Comparison of ENCODE assay signal across 16 mouse cellular contexts in the genomic region with DNA sequence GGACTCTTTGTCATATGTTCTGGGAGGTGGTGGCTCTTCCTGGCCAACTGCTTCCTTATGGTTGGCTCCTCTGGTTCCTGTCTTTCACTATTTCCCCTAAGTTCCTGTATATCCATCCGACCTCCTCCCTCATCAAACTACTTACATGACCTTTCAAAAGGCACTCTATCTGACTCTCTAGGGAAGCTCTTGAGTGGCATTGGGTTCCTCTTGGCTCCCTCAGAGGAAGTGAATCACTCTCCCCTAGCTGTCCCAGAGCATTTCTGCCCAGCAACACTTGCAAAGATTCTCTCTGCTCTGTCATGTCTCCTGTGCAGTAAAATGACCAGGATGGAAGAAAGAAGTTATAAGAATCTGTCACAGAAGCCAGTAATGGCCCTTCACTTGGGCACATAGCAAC.
DNase-seq lines count a peak whose midpoint lies in the region; ATAC-seq and TF ChIP-seq lines count a peak whose summit lies in the region.
"Had no signal": no experiment of that assay in that cellular context is flagged by ENCODE, and none has a peak within 500 bp of the region (broad histone marks: within the 10 kb centered on the region; RNA-seq: fewer than 3 reads in every experiment).

No protein-coding gene starts in this region.

- ATAC-seq in forebrain, embryonic 14.5 days = no peak
- no peak for ATAC-seq in forebrain, embryonic 11.5 days (replicated peaks; ENCODE audit: low FRiP score)
- ATAC-seq in liver, embryonic 15.5 days (ENCODE audit: insufficient read depth) = no peak
- no peak for ATAC-seq in liver, postnatal 0 days
- ATAC-seq in midbrain, embryonic 16.5 days = no peak

- no peak for TF ChIP-seq EP300 in liver, postnatal 0 days (IDR thresholded peaks at IDR 0.05; ENCODE audit: low read depth)

- H3K9me3 ChIP-seq in forebrain, embryonic 14.5 days (replicated peaks; ENCODE audit: control insufficient read depth, low read length) = no peaks in the 10 kb centered on the region
- no peaks in the 10 kb centered on the region for H3K9me3 ChIP-seq in forebrain, embryonic 11.5 days (ENCODE audit: control insufficient read depth, low read length)
- H3K9me3 ChIP-seq in liver, embryonic 15.5 days (replicated peaks) = no peaks in the 10 kb centered on the region
- H3K9me3 ChIP-seq in liver, postnatal 0 days (ENCODE audit: low read length) = no peaks in the 10 kb centered on the region
- no peaks in the 10 kb centered on the region for H3K9me3 ChIP-seq in midbrain, embryonic 16.5 days (replicated peaks; ENCODE audit: control insufficient read depth, low read length, poor library complexity, severe bottlenecking)
- H3K9me3 ChIP-seq: embryonic facial prominence, embryonic 12.5 days; heart, embryonic 12.5 days; limb, embryonic 15.5 days had no signal

- no peak overlapping the region for H3K4me2 ChIP-seq in forebrain, embryonic 14.5 days (ENCODE audit: low read length)
- H3K4me2 ChIP-seq in forebrain, embryonic 11.5 days (ENCODE audit: low read depth, low read length, severe bottlenecking) = no peak overlapping the region
- no peak overlapping the region for H3K4me2 ChIP-seq in liver, embryonic 15.5 days
- no peak overlapping the region for H3K4me2 ChIP-seq in liver, postnatal 0 days (ENCODE audit: low read depth, low read length)
- no peak overlapping the region for H3K4me2 ChIP-seq in midbrain, embryonic 16.5 days (ENCODE audit: low read length)
- H3K4me2 ChIP-seq: embryonic facial prominence, embryonic 12.5 days; heart, embryonic 12.5 days; limb, embryonic 15.5 days; lung, embryonic 14.5 days had no signal

- peaks cover 38% of the 10 kb centered on the region for H3K4me1 ChIP-seq in forebrain, embryonic 14.5 days (ENCODE audit: control insufficient read depth, insufficient read depth, low read length)
- H3K4me1 ChIP-seq in forebrain, embryonic 11.5 days (replicated peaks; ENCODE audit: control insufficient read depth, insufficient read depth, low read length) = 0 out of 2 replicates have a peak, but pooled peaks cover 2% of the 10 kb centered on the region
- H3K4me1 ChIP-seq in liver, embryonic 15.5 days (replicated peaks) = peaks cover 50% of the 10 kb centered on the region
- no peaks in the 10 kb centered on the region; the same call in 1 of the 2 replicates for H3K4me1 ChIP-seq in liver, postnatal 0 days (ENCODE audit: insufficient read depth)
- peaks cover 62% of the 10 kb centered on the region for H3K4me1 ChIP-seq in midbrain, embryonic 16.5 days (ENCODE audit: control insufficient read depth, insufficient read depth, low read length)
- H3K4me1 ChIP-seq: embryonic facial prominence, embryonic 12.5 days; limb, embryonic 15.5 days had no signal

- H3K27me3 ChIP-seq in forebrain, embryonic 14.5 days (replicated peaks; ENCODE audit: control insufficient read depth, insufficient read depth, low read length) = no peaks in the 10 kb centered on the region
- H3K27me3 ChIP-seq in forebrain, embryonic 11.5 days (ENCODE audit: control insufficient read depth, insufficient read depth, low read length) = no peaks in the 10 kb centered on the region
- H3K27me3 ChIP-seq in liver, embryonic 15.5 days = peaks cover 7% of the 10 kb centered on the region; the same call in 1 of the 2 replicates
- no peaks in the 10 kb centered on the region for H3K27me3 ChIP-seq in liver, postnatal 0 days (ENCODE audit: insufficient read depth, low read length)
- no peaks in the 10 kb centered on the region for H3K27me3 ChIP-seq in midbrain, embryonic 16.5 days (ENCODE audit: control insufficient read depth, insufficient read depth, low read depth, low read length)
- H3K27me3 ChIP-seq: embryonic facial prominence, embryonic 12.5 days; heart, embryonic 12.5 days; limb, embryonic 15.5 days had no signal

- TF ChIP-seq CTCF in liver, postnatal 0 days (IDR thresholded peaks at IDR 0.05; ENCODE audit: low read depth) = no peak

- no peaks in the 10 kb centered on the region for H3K36me3 ChIP-seq in forebrain, embryonic 14.5 days (ENCODE audit: control insufficient read depth, insufficient read depth, low read length)
- no peaks in the 10 kb centered on the region for H3K36me3 ChIP-seq in forebrain, embryonic 11.5 days (ENCODE audit: control insufficient read depth, insufficient read depth, low read length)
- H3K36me3 ChIP-seq in liver, embryonic 15.5 days (replicated peaks) = no peaks in the 10 kb centered on the region
- H3K36me3 ChIP-seq in liver, postnatal 0 days (replicated peaks; ENCODE audit: insufficient read depth, low read length) = no peaks in the 10 kb centered on the region
- no peaks in the 10 kb centered on the region for H3K36me3 ChIP-seq in midbrain, embryonic 16.5 days (ENCODE audit: control insufficient read depth, insufficient read depth, low read length)
- H3K36me3 ChIP-seq: embryonic facial prominence, embryonic 12.5 days; heart, embryonic 12.5 days; limb, embryonic 15.5 days had no signal

- H3K9ac ChIP-seq in forebrain, embryonic 14.5 days (ENCODE audit: low read length) = no peak overlapping the region
- H3K9ac ChIP-seq in forebrain, embryonic 11.5 days (ENCODE audit: low read length) = no peak overlapping the region
- H3K9ac ChIP-seq in liver, embryonic 15.5 days = no peak overlapping the region
- H3K9ac ChIP-seq in liver, postnatal 0 days (replicated peaks) = no peak overlapping the region
- no peak overlapping the region for H3K9ac ChIP-seq in midbrain, embryonic 16.5 days (ENCODE audit: low read depth, low read length)
- H3K9ac ChIP-seq: embryonic facial prominence, embryonic 12.5 days; heart, embryonic 12.5 days; limb, embryonic 15.5 days; lung, embryonic 14.5 days had no signal

- DNase-seq in forebrain, embryonic 14.5 days (ENCODE audit: low spot score) = no peak
- DNase-seq in forebrain, embryonic 11.5 days (ENCODE audit: low spot score) = no peak
- DNase-seq in liver, postnatal 0 days = no peak
- DNase-seq in MEL-GATA-1-ER (ENCODE audit: extremely low read depth, low read depth) = peak; percentile 33
- no peak for DNase-seq in ovary, postnatal 14 days (ENCODE audit: low spot score)
- DNase-seq: cerebellum, adult 2 months; heart, postnatal 36 days; kidney, adult 9 months; lung, embryonic 14.5 days; lung, postnatal 4 days; thymus, adult 2 months had no signal

- H3K4me3 ChIP-seq in forebrain, embryonic 14.5 days (ENCODE audit: low read depth, low read length) = no peak overlapping the region
- H3K4me3 ChIP-seq in forebrain, embryonic 11.5 days (ENCODE audit: low read depth, low read length) = no peak overlapping the region
- H3K4me3 ChIP-seq in liver, embryonic 15.5 days (replicated peaks) = no peak overlapping the region
- H3K4me3 ChIP-seq in liver, postnatal 0 days (ENCODE audit: low read depth, low read length) = no peak overlapping the region
- H3K4me3 ChIP-seq in midbrain, embryonic 16.5 days (ENCODE audit: low read depth, low read length) = no peak overlapping the region
- H3K4me3 ChIP-seq: embryonic facial prominence, embryonic 12.5 days; heart, embryonic 12.5 days; limb, embryonic 15.5 days had no signal

- 73% methylated on average over 1 of the region's 1 CpGs for WGBS in forebrain, embryonic 14.5 days
- 74% methylated on average over 1 of the region's 1 CpGs for WGBS in forebrain, embryonic 11.5 days
- 13% methylated on average over 1 of the region's 1 CpGs for WGBS in liver, embryonic 15.5 days (ENCODE audit: insufficient replicate concordance)
- 25% methylated on average over 1 of the region's 1 CpGs for WGBS in liver, postnatal 0 days (ENCODE audit: insufficient replicate concordance)
- 58% methylated on average over 1 of the region's 1 CpGs for WGBS in midbrain, embryonic 16.5 days

- peak overlapping the region; percentile 86 for H3K27ac ChIP-seq in forebrain, embryonic 14.5 days (ENCODE audit: low read depth, low read length)
- H3K27ac ChIP-seq in forebrain, embryonic 11.5 days (ENCODE audit: low read depth, low read length) = no peak overlapping the region
- H3K27ac ChIP-seq in liver, embryonic 15.5 days (replicated peaks) = 0 out of 2 replicates have a peak overlapping the region, but pooled peaks have one; percentile 16
- no peak overlapping the region for H3K27ac ChIP-seq in liver, postnatal 0 days (ENCODE audit: low read depth)
- peak overlapping the region; percentile 82 for H3K27ac ChIP-seq in midbrain, embryonic 16.5 days (ENCODE audit: low read length)
- H3K27ac ChIP-seq: embryonic facial prominence, embryonic 12.5 days; limb, embryonic 15.5 days had no signal

Comparison
In these comparisons a context has a peak if more than half of its experiments do, and no peak if none do; other contexts are left out.
1. H3K27ac ChIP-seq: peak in forebrain, embryonic 14.5 days (single experiment), liver, embryonic 15.5 days (single experiment) and midbrain, embryonic 16.5 days (single experiment); none in forebrain, embryonic 11.5 days (single experiment) and liver, postnatal 0 days (single experiment).